Mouse (Mus musculus): Measurements from ENCODE around the gene Kirrel3. TPM values are rescaled to one million over a fixed set of nuclear protein-coding genes. Genes with fewer than 3 reads are reported as not detected.

The Kirrel3 gene
- 1 to 10 TPM in 1 of 2 experiments, under 1 TPM in 1; 0.88 to 1.1 TPM for total RNA-seq (2021)
- long read RNA-seq, experiment 1, partial matches to known transcripts, result 1 of 1 reads
- long read RNA-seq, experiment 1, other reads (novel, unspliced or antisense), result 0 of 1 reads
- long read RNA-seq, experiment 2, partial matches to known transcripts, result 2 of 2 reads
- long read RNA-seq, experiment 2, other reads (novel, unspliced or antisense), result 0 of 2 reads

- intact Hi-C loops (cut with DNase I; ENCODE audit: low total_unique reads), result no loop called here
These were observed at the start of gene Kirrel3 for GRCm38 (mm10) chr9:34485759-34486431. TSS of gene Kirrel3 (plus strand) at chr9:34485894.

GRCm38 (mm10) chr9:34440721-34441120 lies 45.0 kb upstream of the Kirrel3 start:
- DNase-seq, result no peak
- intact Hi-C loops (cut with DNase I; ENCODE audit: low total_unique reads), result no loop called here

More at GRCm38 (mm10) chr9:34485759-34486431, at the start of gene Kirrel3:
- DNase-seq, result peak; percentile 44

- intact Hi-C loops (cut with DNase I; ENCODE audit: low total_unique reads), result no loop called here
- DNase-seq, result no peak
These were observed 41.7 kb upstream of the Kirrel3 start for GRCm38 (mm10) chr9:34443950-34444349.

- intact Hi-C loops (cut with DNase I; ENCODE audit: low total_unique reads), result no loop called here
- no peak for DNase-seq
These were observed 39.0 kb upstream of the Kirrel3 start for GRCm38 (mm10) chr9:34446497-34447350.

- DNase-seq, result no peak
- intact Hi-C loops (cut with DNase I; ENCODE audit: low total_unique reads), result no loop called here
These were observed 38.0 kb upstream of the Kirrel3 start for GRCm38 (mm10) chr9:34447736-34448135.

- no peak for DNase-seq
- intact Hi-C loops (cut with DNase I; ENCODE audit: low total_unique reads), result no loop called here
These were observed 37.2 kb upstream of the Kirrel3 start for GRCm38 (mm10) chr9:34448467-34448866.

- no peak for DNase-seq
- intact Hi-C loops (cut with DNase I; ENCODE audit: low total_unique reads), result no loop called here
These were observed 27.5 kb upstream of the Kirrel3 start for GRCm38 (mm10) chr9:34458189-34458588.

GRCm38 (mm10) chr9:34459968-34460367 lies 25.7 kb upstream of the Kirrel3 start:
- intact Hi-C loops (cut with DNase I; ENCODE audit: low total_unique reads), result no loop called here
- no peak for DNase-seq

GRCm38 (mm10) chr9:34463666-34464065 lies 22.0 kb upstream of the Kirrel3 start:
- intact Hi-C loops (cut with DNase I; ENCODE audit: low total_unique reads), result no loop called here
- DNase-seq, result no peak

- intact Hi-C loops (cut with DNase I; ENCODE audit: low total_unique reads), result no loop called here
- DNase-seq, result no peak
These were observed 19.6 kb upstream of the Kirrel3 start for GRCm38 (mm10) chr9:34466058-34466457.

GRCm38 (mm10) chr9:34469180-34469579 lies 16.5 kb upstream of the Kirrel3 start:
- intact Hi-C loops (cut with DNase I; ENCODE audit: low total_unique reads), result no loop called here
- DNase-seq, result no peak

GRCm38 (mm10) chr9:34476206-34476605 lies 9.5 kb upstream of the Kirrel3 start:
- no peak for DNase-seq
- intact Hi-C loops (cut with DNase I; ENCODE audit: low total_unique reads), result no loop called here

- no peak for DNase-seq
- intact Hi-C loops (cut with DNase I; ENCODE audit: low total_unique reads), result no loop called here
These were observed 7.2 kb upstream of the Kirrel3 start for GRCm38 (mm10) chr9:34478494-34478893.

GRCm38 (mm10) chr9:34483236-34483635 lies 2.5 kb upstream of the Kirrel3 start:
- no peak for DNase-seq
- intact Hi-C loops (cut with DNase I; ENCODE audit: low total_unique reads), result no loop called here

- DNase-seq, result no peak
- intact Hi-C loops (cut with DNase I; ENCODE audit: low total_unique reads), result no loop called here
These were observed 1.0 kb upstream of the Kirrel3 start for GRCm38 (mm10) chr9:34484665-34485064.

- intact Hi-C loops (cut with DNase I; ENCODE audit: low total_unique reads), result no loop called here
These were observed 2.6 kb downstream of the Kirrel3 start for GRCm38 (mm10) chr9:34488267-34488666.

GRCm38 (mm10) chr9:34488700-34489315 lies 3.1 kb downstream of the Kirrel3 start:
- intact Hi-C loops (cut with DNase I; ENCODE audit: low total_unique reads), result no loop called here
- DNase-seq, result peak; percentile 20

More at GRCm38 (mm10) chr9:34488267-34488666, 2.6 kb downstream of the Kirrel3 start:
- DNase-seq, result no peak

- intact Hi-C loops (cut with DNase I; ENCODE audit: low total_unique reads), result no loop called here
- DNase-seq, result no peak
These were observed 3.6 kb downstream of the Kirrel3 start for GRCm38 (mm10) chr9:34489316-34489710.

GRCm38 (mm10) chr9:34489760-34490159 lies 4.1 kb downstream of the Kirrel3 start:
- DNase-seq, result no peak
- intact Hi-C loops (cut with DNase I; ENCODE audit: low total_unique reads), result no loop called here

GRCm38 (mm10) chr9:34492121-34492520 lies 6.4 kb downstream of the Kirrel3 start:
- no peak for DNase-seq
- intact Hi-C loops (cut with DNase I; ENCODE audit: low total_unique reads), result no loop called here
